23 mouse cellular contexts compared by ENCODE assay signal in genomic region chr4:21986857-21987256, GRCm38 (mm10). TPM values are rescaled to one million over a fixed set of nuclear protein-coding genes. Genes with fewer than 3 reads are reported as not detected.
DNase-seq lines count a peak whose midpoint lies in the region; ATAC-seq lines count a peak whose summit lies in the region.
"Had no signal": no experiment of that assay in that cellular context is flagged by ENCODE, and none has a peak within 500 bp of the region (broad histone marks: within the 10 kb centered on the region; RNA-seq: fewer than 3 reads in every experiment).

No protein-coding gene starts in this region.

- no peak overlapping the region for H3K4me2 ChIP-seq in embryonic facial prominence, embryonic 13.5 days
- no peak overlapping the region for H3K4me2 ChIP-seq in midbrain, embryonic 13.5 days (replicated peaks)
- H3K4me2 ChIP-seq: forebrain, embryonic 13.5 days; heart, embryonic 13.5 days; hindbrain, embryonic 12.5 days; intestine, embryonic 15.5 days had no signal

- peaks cover 22% of the 10 kb centered on the region for H3K36me3 ChIP-seq in embryonic facial prominence, embryonic 10.5 days (replicated peaks)
- peaks cover 15% of the 10 kb centered on the region for H3K36me3 ChIP-seq in embryonic facial prominence, embryonic 13.5 days
- H3K36me3 ChIP-seq in midbrain, embryonic 13.5 days: peaks cover 35% of the 10 kb centered on the region
- H3K36me3 ChIP-seq: intestine, embryonic 15.5 days had no signal

- H3K9ac ChIP-seq in embryonic facial prominence, embryonic 13.5 days: no peak overlapping the region
- no peak overlapping the region for H3K9ac ChIP-seq in midbrain, embryonic 13.5 days (replicated peaks)
- H3K9ac ChIP-seq: forebrain, embryonic 13.5 days; heart, embryonic 13.5 days; hindbrain, embryonic 12.5 days; intestine, embryonic 15.5 days had no signal

- 49% methylated on average over 8 of the region's 8 CpGs for WGBS in embryonic facial prominence, embryonic 10.5 days
- 26% methylated on average over 8 of the region's 8 CpGs for WGBS in embryonic facial prominence, embryonic 13.5 days
- 92% methylated on average over 8 of the region's 8 CpGs for WGBS in midbrain, embryonic 13.5 days

- H3K4me1 ChIP-seq in embryonic facial prominence, embryonic 10.5 days: peaks cover 12% of the 10 kb centered on the region
- H3K4me1 ChIP-seq in embryonic facial prominence, embryonic 13.5 days: peaks cover 13% of the 10 kb centered on the region
- H3K4me1 ChIP-seq in midbrain, embryonic 13.5 days (replicated peaks): no peaks in the 10 kb centered on the region
- H3K4me1 ChIP-seq: forebrain, embryonic 10.5 days; forebrain, embryonic 13.5 days; heart, embryonic 10.5 days; heart, embryonic 13.5 days; hindbrain, embryonic 12.5 days; intestine, embryonic 15.5 days had no signal

- peak overlapping the region; percentile 67 for H3K27ac ChIP-seq in embryonic facial prominence, embryonic 10.5 days (replicated peaks)
- H3K27ac ChIP-seq in embryonic facial prominence, embryonic 13.5 days: peak overlapping the region; percentile 76
- no peak overlapping the region for H3K27ac ChIP-seq in midbrain, embryonic 13.5 days
- H3K27ac ChIP-seq: forebrain, embryonic 10.5 days; forebrain, embryonic 13.5 days; heart, adult 2 months; heart, embryonic 10.5 days; heart, embryonic 13.5 days; hindbrain, embryonic 12.5 days; intestine, embryonic 15.5 days had no signal

- H3K9me3 ChIP-seq in embryonic facial prominence, embryonic 10.5 days: no peaks in the 10 kb centered on the region
- no peaks in the 10 kb centered on the region for H3K9me3 ChIP-seq in embryonic facial prominence, embryonic 13.5 days
- no peaks in the 10 kb centered on the region for H3K9me3 ChIP-seq in midbrain, embryonic 13.5 days
- H3K9me3 ChIP-seq: forebrain, embryonic 10.5 days; forebrain, embryonic 13.5 days; heart, embryonic 10.5 days; heart, embryonic 13.5 days; hindbrain, embryonic 12.5 days; intestine, embryonic 15.5 days had no signal

- no peak for DNase-seq in frontal cortex, postnatal 10 days (ENCODE audit: low spot score in 2 of 2)
- DNase-seq in embryonic facial prominence, embryonic 10.5 days (ENCODE audit: low spot score): no peak
- DNase-seq in layer of hippocampus, adult 8-10 months (ENCODE audit: low spot score in 2 of 2): no peak
- DNase-seq: adrenal gland, postnatal 10 days; adrenal gland, postnatal 36 days; cerebellum, adult 18-20 months; cerebellum, adult 9-10 months; cerebellum, postnatal 14 days; gastrocnemius, postnatal 25 days; heart, adult 2 months; kidney, adult 18-20 months had no signal

- H3K27me3 ChIP-seq in embryonic facial prominence, embryonic 10.5 days (replicated peaks; ENCODE audit: low read depth, poor library complexity, severe bottlenecking): no peaks in the 10 kb centered on the region
- H3K27me3 ChIP-seq in embryonic facial prominence, embryonic 13.5 days: no peaks in the 10 kb centered on the region
- H3K27me3 ChIP-seq in midbrain, embryonic 13.5 days: no peaks in the 10 kb centered on the region
- H3K27me3 ChIP-seq: forebrain, embryonic 13.5 days; heart, embryonic 13.5 days; hindbrain, embryonic 12.5 days; intestine, embryonic 15.5 days; Patski had no signal

- ATAC-seq in frontal cortex, adult (ENCODE audit: low TSS enrichment): peak; percentile 0; the same call in 1 of the 2 replicates
- ATAC-seq in embryonic facial prominence, embryonic 13.5 days (ENCODE audit: insufficient number of reproducible peaks, insufficient read depth, low FRiP score, low TSS enrichment, low read depth): no peak
- no peak for ATAC-seq in midbrain, embryonic 13.5 days
- ATAC-seq: forebrain, embryonic 13.5 days; forebrain, embryonic 16.5 days; hindbrain, embryonic 16.5 days; intestine, embryonic 15.5 days; Patski had no signal

- no peak overlapping the region for H3K4me3 ChIP-seq in embryonic facial prominence, embryonic 10.5 days
- no peak overlapping the region for H3K4me3 ChIP-seq in embryonic facial prominence, embryonic 13.5 days
- no peak overlapping the region for H3K4me3 ChIP-seq in midbrain, embryonic 13.5 days (replicated peaks)
- H3K4me3 ChIP-seq: forebrain, embryonic 10.5 days; forebrain, embryonic 13.5 days; heart, adult 2 months; heart, embryonic 10.5 days; heart, embryonic 13.5 days; hindbrain, embryonic 12.5 days; intestine, embryonic 15.5 days had no signal

RNA-seq across cellular contexts. Expression of gene Faxc, which starts 55.7 kb away (rescaled TPM):
- polyA plus RNA-seq in embryonic facial prominence, embryonic 10.5 days (2016; fragmentation: Nextera tagmentation; extraction: Ambion mirVana): 11.6 TPM in 2 replicates
- polyA plus RNA-seq in embryonic facial prominence, embryonic 13.5 days (2015; fragmentation: Nextera tagmentation; extraction: Ambion mirVana): 7.7 and 8.3 TPM in 2 replicates
- 10 to 100 TPM; 48.8 to 54.7 (median 52.4) TPM for total RNA-seq in layer of hippocampus, adult 8-10 months (2022)
- polyA plus RNA-seq in midbrain, embryonic 13.5 days (2015; fragmentation: Nextera tagmentation; extraction: Ambion mirVana): 19.8 and 21.6 TPM in 2 replicates
